33 mouse cellular contexts compared by ENCODE assay signal in the genomic region with DNA sequence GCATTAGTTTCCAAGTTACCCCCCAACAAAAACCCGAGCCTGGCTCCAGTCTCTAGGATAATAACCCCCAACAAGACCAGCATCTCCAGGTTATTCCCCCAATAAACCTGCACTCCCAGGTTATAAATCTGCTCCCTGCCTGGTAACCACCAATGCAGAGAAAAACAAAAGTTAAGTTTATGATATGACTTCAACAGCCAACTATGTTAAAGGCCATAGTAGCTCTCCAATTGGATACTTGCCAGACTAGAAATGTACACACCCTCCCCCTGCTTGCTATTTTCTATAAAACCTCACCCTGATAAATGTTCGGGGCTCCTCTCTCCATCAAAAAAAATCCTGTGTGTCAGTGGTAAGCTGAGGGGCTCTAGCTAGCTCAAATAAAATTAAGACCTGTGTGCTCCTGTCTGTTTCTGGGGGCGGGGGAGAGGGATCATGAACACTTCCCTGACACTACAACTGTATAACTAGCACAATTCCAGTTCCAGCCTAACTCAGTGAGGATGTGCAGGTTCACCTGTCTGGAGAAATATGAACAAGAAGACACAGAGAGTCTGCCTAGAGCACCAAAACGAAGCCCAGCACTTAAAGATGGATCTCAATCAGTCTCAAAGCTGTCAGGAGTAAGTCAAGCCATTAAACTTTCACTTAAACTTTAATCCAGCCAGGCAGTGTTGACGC. TPM values are rescaled to one million over a fixed set of nuclear protein-coding genes. Genes with fewer than 3 reads are reported as not detected.
DNase-seq lines count a peak whose midpoint lies in the region; ATAC-seq and TF ChIP-seq lines count a peak whose summit lies in the region.
"Had no signal": no experiment of that assay in that cellular context is flagged by ENCODE, and none has a peak within 500 bp of the region (broad histone marks: within the 10 kb centered on the region; RNA-seq: fewer than 3 reads in every experiment).

No protein-coding gene starts in this region.

- no peak overlapping the region for H3K4me2 ChIP-seq in kidney, embryonic 14.5 days (replicated peaks; ENCODE audit: low read depth, low read length)
- no peak overlapping the region for H3K4me2 ChIP-seq in kidney, embryonic 15.5 days
- no peak overlapping the region for H3K4me2 ChIP-seq in lung, embryonic 14.5 days
- no peak overlapping the region for H3K4me2 ChIP-seq in intestine, embryonic 15.5 days (replicated peaks)
- no peak overlapping the region for H3K4me2 ChIP-seq in limb, embryonic 14.5 days (replicated peaks; ENCODE audit: low read depth, low read length, severe bottlenecking)
- H3K4me2 ChIP-seq in forebrain, embryonic 15.5 days (replicated peaks) = no peak overlapping the region
- H3K4me2 ChIP-seq: embryonic facial prominence, embryonic 13.5 days; forebrain, embryonic 12.5 days; heart, embryonic 12.5 days; heart, embryonic 15.5 days; hindbrain, embryonic 13.5 days had no signal

- H3K36me3 ChIP-seq in kidney, embryonic 14.5 days (ENCODE audit: control insufficient read depth, insufficient read depth, low read length) = no peaks in the 10 kb centered on the region
- no peaks in the 10 kb centered on the region for H3K36me3 ChIP-seq in kidney, embryonic 15.5 days
- no peaks in the 10 kb centered on the region for H3K36me3 ChIP-seq in lung, embryonic 14.5 days (ENCODE audit: insufficient read depth)
- no peaks in the 10 kb centered on the region for H3K36me3 ChIP-seq in intestine, embryonic 15.5 days
- no peaks in the 10 kb centered on the region for H3K36me3 ChIP-seq in limb, embryonic 14.5 days (ENCODE audit: control insufficient read depth, insufficient read depth, low read length)
- no peaks in the 10 kb centered on the region for H3K36me3 ChIP-seq in forebrain, embryonic 15.5 days
- H3K36me3 ChIP-seq: embryonic facial prominence, embryonic 10.5 days; embryonic facial prominence, embryonic 13.5 days; forebrain, embryonic 12.5 days; G1E; heart, embryonic 12.5 days; heart, embryonic 15.5 days; hindbrain, embryonic 10.5 days; hindbrain, embryonic 13.5 days had no signal

- peak; percentile 50 for DNase-seq in lung, embryonic 14.5 days
- no peak for DNase-seq in lung, adult 18-20 months
- no peak for DNase-seq in limb, embryonic 14.5 days (ENCODE audit: low spot score)
- DNase-seq: adrenal gland, adult 2 months; adrenal gland, postnatal 14 days; B cell, adult 2 months; cerebellum, adult 11 months; cerebellum, adult 2 months; cerebellum, postnatal 10 days; cerebellum, postnatal 36 days; embryo, embryonic 11 days; gastrocnemius, adult 2 months; gastrocnemius, postnatal 14 days; heart, adult 18-20 months; heart, postnatal 10 days; heart, postnatal 36 days had no signal

- ATAC-seq in kidney, embryonic 14.5 days (ENCODE audit: low FRiP score, low TSS enrichment) = peak; percentile 43; the same call in 1 of the 2 replicates
- no peak for ATAC-seq in kidney, embryonic 15.5 days (replicated peaks; ENCODE audit: low FRiP score)
- peak; percentile 21; the same call in 1 of the 2 replicates for ATAC-seq in lung, embryonic 14.5 days (ENCODE audit: insufficient read depth)
- ATAC-seq in intestine, embryonic 15.5 days = peak; percentile 76
- peak; percentile 62 for ATAC-seq in limb, embryonic 14.5 days (ENCODE audit: low FRiP score, low read depth)
- no peak for ATAC-seq in frontal cortex, adult (ENCODE audit: low TSS enrichment)
- no peak for ATAC-seq in forebrain, embryonic 15.5 days (replicated peaks)
- ATAC-seq: forebrain, embryonic 16.5 days; hindbrain, embryonic 16.5 days had no signal

- no peak overlapping the region for H3K27ac ChIP-seq in kidney, embryonic 14.5 days (ENCODE audit: low read depth, low read length)
- no peak overlapping the region for H3K27ac ChIP-seq in kidney, embryonic 15.5 days
- no peak overlapping the region for H3K27ac ChIP-seq in lung, embryonic 14.5 days (ENCODE audit: low read depth)
- H3K27ac ChIP-seq in intestine, embryonic 15.5 days = no peak overlapping the region
- no peak overlapping the region for H3K27ac ChIP-seq in limb, embryonic 14.5 days (replicated peaks; ENCODE audit: low read depth, low read length)
- no peak overlapping the region for H3K27ac ChIP-seq in forebrain, embryonic 15.5 days (replicated peaks)
- H3K27ac ChIP-seq: embryonic facial prominence, embryonic 10.5 days; embryonic facial prominence, embryonic 13.5 days; forebrain, embryonic 12.5 days; gastrocnemius, adult 2 months; heart, embryonic 15.5 days; hindbrain, embryonic 10.5 days; hindbrain, embryonic 13.5 days had no signal

- H3K9ac ChIP-seq in kidney, embryonic 14.5 days (ENCODE audit: low read depth, low read length) = no peak overlapping the region
- no peak overlapping the region for H3K9ac ChIP-seq in kidney, embryonic 15.5 days
- H3K9ac ChIP-seq in lung, embryonic 14.5 days = no peak overlapping the region
- H3K9ac ChIP-seq in intestine, embryonic 15.5 days = no peak overlapping the region
- H3K9ac ChIP-seq in limb, embryonic 14.5 days (ENCODE audit: low read depth, low read length, severe bottlenecking) = no peak overlapping the region
- no peak overlapping the region for H3K9ac ChIP-seq in forebrain, embryonic 15.5 days (replicated peaks)
- H3K9ac ChIP-seq: embryonic facial prominence, embryonic 13.5 days; forebrain, embryonic 12.5 days; heart, embryonic 12.5 days; heart, embryonic 15.5 days; hindbrain, embryonic 13.5 days had no signal

- TF ChIP-seq CTCF in lung, embryonic 14.5 days (IDR thresholded peaks at IDR 0.05; ENCODE audit: low read depth) = no peak

- no peaks in the 10 kb centered on the region for H3K27me3 ChIP-seq in kidney, embryonic 14.5 days (ENCODE audit: control insufficient read depth, insufficient read depth, low read length)
- no peaks in the 10 kb centered on the region for H3K27me3 ChIP-seq in kidney, embryonic 15.5 days
- no peaks in the 10 kb centered on the region for H3K27me3 ChIP-seq in lung, embryonic 14.5 days (ENCODE audit: insufficient read depth, low read length)
- no peaks in the 10 kb centered on the region for H3K27me3 ChIP-seq in intestine, embryonic 15.5 days (replicated peaks)
- no peaks in the 10 kb centered on the region for H3K27me3 ChIP-seq in limb, embryonic 14.5 days (ENCODE audit: control insufficient read depth, insufficient read depth, low read length)
- H3K27me3 ChIP-seq in forebrain, embryonic 15.5 days = no peaks in the 10 kb centered on the region
- H3K27me3 ChIP-seq: CH12.LX; embryonic facial prominence, embryonic 13.5 days; forebrain, embryonic 12.5 days; heart, embryonic 12.5 days; heart, embryonic 15.5 days; hindbrain, embryonic 13.5 days had no signal

- no peak for TF ChIP-seq POLR2A in limb, embryonic 14.5 days (IDR thresholded peaks at IDR 0.05; ENCODE audit: borderline replicate concordance, extremely low read depth, insufficient read depth, insufficient read length)

- H3K9me3 ChIP-seq in kidney, embryonic 14.5 days (ENCODE audit: control insufficient read depth, low read length) = no peaks in the 10 kb centered on the region
- no peaks in the 10 kb centered on the region for H3K9me3 ChIP-seq in kidney, embryonic 15.5 days (replicated peaks)
- no peaks in the 10 kb centered on the region for H3K9me3 ChIP-seq in lung, embryonic 14.5 days (ENCODE audit: low read depth, low read length)
- no peaks in the 10 kb centered on the region for H3K9me3 ChIP-seq in intestine, embryonic 15.5 days
- no peaks in the 10 kb centered on the region for H3K9me3 ChIP-seq in limb, embryonic 14.5 days (ENCODE audit: control insufficient read depth, low read length)
- no peaks in the 10 kb centered on the region for H3K9me3 ChIP-seq in forebrain, embryonic 15.5 days
- H3K9me3 ChIP-seq: embryonic facial prominence, embryonic 10.5 days; embryonic facial prominence, embryonic 13.5 days; forebrain, embryonic 12.5 days; G1E; heart, embryonic 12.5 days; heart, embryonic 15.5 days; hindbrain, embryonic 10.5 days; hindbrain, embryonic 13.5 days had no signal

- H3K4me3 ChIP-seq in kidney, embryonic 14.5 days (ENCODE audit: low read length) = no peak overlapping the region
- H3K4me3 ChIP-seq in kidney, embryonic 15.5 days (replicated peaks) = no peak overlapping the region
- no peak overlapping the region for H3K4me3 ChIP-seq in lung, embryonic 14.5 days (ENCODE audit: low read depth, low read length)
- no peak overlapping the region for H3K4me3 ChIP-seq in intestine, embryonic 15.5 days (replicated peaks)
- H3K4me3 ChIP-seq in limb, embryonic 14.5 days (replicated peaks; ENCODE audit: low read length) = no peak overlapping the region
- H3K4me3 ChIP-seq in forebrain, embryonic 15.5 days = no peak overlapping the region
- H3K4me3 ChIP-seq: embryonic facial prominence, embryonic 10.5 days; embryonic facial prominence, embryonic 13.5 days; erythroblast, embryonic 14.5 days; forebrain, embryonic 12.5 days; gastrocnemius, adult 2 months; heart, embryonic 12.5 days; heart, embryonic 15.5 days; hindbrain, embryonic 10.5 days; hindbrain, embryonic 13.5 days had no signal

- no peaks in the 10 kb centered on the region for H3K4me1 ChIP-seq in kidney, embryonic 14.5 days (ENCODE audit: control insufficient read depth, insufficient read depth, low read length)
- H3K4me1 ChIP-seq in kidney, embryonic 15.5 days = 0 out of 2 replicates have a peak, but pooled peaks cover 3% of the 10 kb centered on the region
- H3K4me1 ChIP-seq in lung, embryonic 14.5 days (ENCODE audit: insufficient read depth) = no peaks in the 10 kb centered on the region
- H3K4me1 ChIP-seq in intestine, embryonic 15.5 days (replicated peaks) = no peaks in the 10 kb centered on the region
- peaks cover 4% of the 10 kb centered on the region; the same call in 1 of the 2 replicates for H3K4me1 ChIP-seq in limb, embryonic 14.5 days (ENCODE audit: control insufficient read depth, insufficient read depth, low read length)
- H3K4me1 ChIP-seq in forebrain, embryonic 15.5 days = no peaks in the 10 kb centered on the region
- H3K4me1 ChIP-seq: embryonic facial prominence, embryonic 10.5 days; embryonic facial prominence, embryonic 13.5 days; forebrain, embryonic 12.5 days; hindbrain, embryonic 10.5 days had no signal

- 46% methylated on average over 5 of the region's 5 CpGs for WGBS in kidney, embryonic 14.5 days
- WGBS in kidney, embryonic 15.5 days = 45% methylated on average over 5 of the region's 5 CpGs
- WGBS in lung, embryonic 14.5 days = 51% methylated on average over 5 of the region's 5 CpGs
- WGBS in intestine, embryonic 15.5 days = 38% methylated on average over 5 of the region's 5 CpGs
- WGBS in limb, embryonic 14.5 days = 43% methylated on average over 5 of the region's 5 CpGs
- 81% methylated on average over 5 of the region's 5 CpGs for WGBS in forebrain, embryonic 15.5 days

RNA-seq across cellular contexts. Expression of gene Zranb2, which starts 19.7 kb away (rescaled TPM):
- 102 and 119 TPM in 2 replicates for polyA plus RNA-seq in kidney, embryonic 14.5 days (2014; fragmentation: Nextera tagmentation; extraction: Ambion mirVana)
- polyA plus RNA-seq in kidney, embryonic 15.5 days (2015; fragmentation: Nextera tagmentation; extraction: Ambion mirVana) = 99.5 and 107 TPM in 2 replicates
- 99.2 and 104 TPM in 2 replicates for polyA plus RNA-seq in lung, embryonic 14.5 days (2014; fragmentation: Nextera tagmentation; extraction: Ambion mirVana)
- 77.8 and 93.6 TPM in 2 replicates for polyA plus RNA-seq in intestine, embryonic 15.5 days (2015; fragmentation: Nextera tagmentation; extraction: Ambion mirVana)
- 89.0 and 105 TPM in 2 replicates for polyA plus RNA-seq in limb, embryonic 14.5 days (2012; rRNA removed)
- polyA plus RNA-seq in limb, embryonic 14.5 days (2014; fragmentation: Nextera tagmentation; extraction: Ambion mirVana) = 97.7 and 106 TPM in 2 replicates
- polyA plus RNA-seq in forebrain, embryonic 15.5 days (2015; fragmentation: Nextera tagmentation; extraction: Ambion mirVana) = 115 and 126 TPM in 2 replicates

RNA-seq across cellular contexts. Expression of gene Ptger3, which starts 52.4 kb away (rescaled TPM):
- polyA plus RNA-seq in kidney, embryonic 14.5 days (2014; fragmentation: Nextera tagmentation; extraction: Ambion mirVana) = 2.4 and 4.1 TPM in 2 replicates
- polyA plus RNA-seq in kidney, embryonic 15.5 days (2015; fragmentation: Nextera tagmentation; extraction: Ambion mirVana) = 4.5 and 7.2 TPM in 2 replicates
- 9.6 and 10.3 TPM in 2 replicates for polyA plus RNA-seq in lung, embryonic 14.5 days (2014; fragmentation: Nextera tagmentation; extraction: Ambion mirVana)
- 13.6 and 13.9 TPM in 2 replicates for polyA plus RNA-seq in intestine, embryonic 15.5 days (2015; fragmentation: Nextera tagmentation; extraction: Ambion mirVana)
- 3.7 and 4.7 TPM in 2 replicates for polyA plus RNA-seq in limb, embryonic 14.5 days (2012; rRNA removed)
- polyA plus RNA-seq in limb, embryonic 14.5 days (2014; fragmentation: Nextera tagmentation; extraction: Ambion mirVana) = 8.6 and 9.6 TPM in 2 replicates
- polyA plus RNA-seq in forebrain, embryonic 15.5 days (2015; fragmentation: Nextera tagmentation; extraction: Ambion mirVana) = 2.4 and 2.5 TPM in 2 replicates

Comparison
In these comparisons a context has a peak if more than half of its experiments do, and no peak if none do; other contexts are left out.
1. ATAC-seq: peak in kidney, embryonic 14.5 days (single experiment), lung, embryonic 14.5 days (single experiment), intestine, embryonic 15.5 days (single experiment) and limb, embryonic 14.5 days (single experiment); none in kidney, embryonic 15.5 days (single experiment), frontal cortex, adult (single experiment) and forebrain, embryonic 15.5 days (single experiment).